ENCODE assay signal across 12 mouse cellular contexts in genomic region chr15:78863852-78864253, GRCm38 (mm10). TPM values are rescaled to one million over a fixed set of nuclear protein-coding genes. Genes with fewer than 3 reads are reported as not detected.
A peak's percentile ranks its signal among the peaks of the same experiment; 100 is the strongest.
DNase-seq lines count a peak whose midpoint lies in the region; ATAC-seq and TF ChIP-seq lines count a peak whose summit lies in the region.
"Had no signal": no experiment of that assay in that cellular context is flagged by ENCODE, and none has a peak within 500 bp of the region (broad histone marks: within the 10 kb centered on the region; RNA-seq: fewer than 3 reads in every experiment).

No protein-coding gene starts in this region.

- TF ChIP-seq CTCF in E14TG2a.4 (conservative IDR thresholded peaks at IDR 0.05; ENCODE audit: low read length): no peak

- H3K27me3 ChIP-seq in E14TG2a.4 (ENCODE audit: insufficient read depth, low read length): peaks cover 20% of the 10 kb centered on the region
- H3K27me3 ChIP-seq: heart, embryonic 13.5 days; limb, embryonic 12.5 days had no signal

- intact Hi-C loops in heart, postnatal 36 days (cut with DNase I): no loop called here
- intact Hi-C loops in gastrocnemius, postnatal 36 days (cut with DNase I): no loop called here

- peak; percentile 95 for DNase-seq in heart, adult 11 months
- no peak for DNase-seq in heart, postnatal 36 days
- no peak for DNase-seq in cerebellum, postnatal 4 days (ENCODE audit: low spot score in 2 of 2)
- no peak for DNase-seq in heart, adult 8-10 months (ENCODE audit: low spot score)
- no peak for DNase-seq in gastrocnemius, postnatal 36 days
- DNase-seq: cerebellum, adult 9-11 months had no signal

- H3K36me3 ChIP-seq in E14TG2a.4 (ENCODE audit: insufficient read depth, low read length): no peaks in the 10 kb centered on the region
- H3K36me3 ChIP-seq: heart, embryonic 13.5 days; limb, embryonic 12.5 days had no signal

- peaks cover 63% of the 10 kb centered on the region for H3K4me1 ChIP-seq in E14TG2a.4 (replicated peaks; ENCODE audit: low read depth, low read length)

- peak overlapping the region; percentile 62 for H3K4me3 ChIP-seq in E14TG2a.4 (replicated peaks; ENCODE audit: low read length)
- H3K4me3 ChIP-seq: heart, embryonic 13.5 days; limb, embryonic 12.5 days had no signal

- H3K9me3 ChIP-seq in E14TG2a.4 (ENCODE audit: low read length): no peaks in the 10 kb centered on the region
- H3K9me3 ChIP-seq: heart, embryonic 13.5 days; limb, embryonic 12.5 days had no signal

- ATAC-seq in granulocyte monocyte progenitor cell, adult 5-6 weeks (replicated peaks; ENCODE audit: poor library complexity, severe bottlenecking): peak; percentile 76
- peak; percentile 63 for ATAC-seq in megakaryocyte progenitor cell, adult 5-6 weeks (replicated peaks; ENCODE audit: poor library complexity)
- ATAC-seq: forebrain, embryonic 16.5 days had no signal

RNA-seq across cellular contexts. Expression of gene Lgals2, which starts 8.5 kb away (rescaled TPM):
- total RNA-seq in heart, postnatal 36 days (2021): under 1 TPM in 1 of 2 experiments, not detected in 1; 0.56 TPM
- not detected in 2 replicates for total RNA-seq in granulocyte monocyte progenitor cell, adult 5-6 weeks (2014; fragmentation: Nextera tagmentation)
- total RNA-seq in granulocyte monocyte progenitor cell, adult 5-6 weeks (2017): not detected in 2 replicates
- not detected in 2 replicates for total RNA-seq in megakaryocyte progenitor cell, adult 5-6 weeks (2015)
- not detected in 2 replicates for total RNA-seq in megakaryocyte progenitor cell, adult 5-6 weeks (2017)
- total RNA-seq in heart, adult 8-10 months (2022): under 1 TPM in 1 of 4 experiments, not detected in 3; 0.65 TPM
- total RNA-seq in gastrocnemius, postnatal 36 days (2021): not detected

RNA-seq across cellular contexts. Expression of gene Gga1, which starts 13.1 kb away (rescaled TPM):
- total RNA-seq in heart, postnatal 36 days (2021): 10 to 100 TPM; 40.3 to 43.2 TPM
- 46.3 and 48.6 TPM in 2 replicates for total RNA-seq in granulocyte monocyte progenitor cell, adult 5-6 weeks (2014; fragmentation: Nextera tagmentation)
- 13.9 and 17.6 TPM in 2 replicates for total RNA-seq in granulocyte monocyte progenitor cell, adult 5-6 weeks (2017)
- total RNA-seq in megakaryocyte progenitor cell, adult 5-6 weeks (2015): 27.8 and 28.9 TPM in 2 replicates
- total RNA-seq in megakaryocyte progenitor cell, adult 5-6 weeks (2017): 15.4 and 20.1 TPM in 2 replicates
- 10 to 100 TPM; 44.8 to 49.1 (median 46.3) TPM for total RNA-seq in heart, adult 8-10 months (2022)
- 10 to 100 TPM; 34.1 to 34.9 TPM for total RNA-seq in gastrocnemius, postnatal 36 days (2021)

RNA-seq across cellular contexts. Expression of gene Cdc42ep1, which starts 21.4 kb away (rescaled TPM):
- total RNA-seq in heart, postnatal 36 days (2021): 10 to 100 TPM; 37.6 to 47.6 TPM
- not detected in 2 replicates for total RNA-seq in granulocyte monocyte progenitor cell, adult 5-6 weeks (2014; fragmentation: Nextera tagmentation)
- total RNA-seq in granulocyte monocyte progenitor cell, adult 5-6 weeks (2017): not detected in 2 replicates
- total RNA-seq in megakaryocyte progenitor cell, adult 5-6 weeks (2015): not detected in 2 replicates
- not detected in 2 replicates for total RNA-seq in megakaryocyte progenitor cell, adult 5-6 weeks (2017)
- total RNA-seq in heart, adult 8-10 months (2022): 10 to 100 TPM; 30.5 to 40.3 (median 39.1) TPM
- 10 to 100 TPM in 1 of 2 experiments, 1 to 10 TPM in 1; 9.4 to 10.7 TPM for total RNA-seq in gastrocnemius, postnatal 36 days (2021)

RNA-seq across cellular contexts. Expression of gene Gm49510, which starts 35.6 kb away (rescaled TPM):
- total RNA-seq in heart, postnatal 36 days (2021): not detected
- not detected in 2 replicates for total RNA-seq in granulocyte monocyte progenitor cell, adult 5-6 weeks (2014; fragmentation: Nextera tagmentation)
- 1.1 TPM in 1 of 2 replicates, not detected in the other for total RNA-seq in granulocyte monocyte progenitor cell, adult 5-6 weeks (2017)
- total RNA-seq in megakaryocyte progenitor cell, adult 5-6 weeks (2015): not detected in 2 replicates
- 1.2 and 2.6 TPM in 2 replicates for total RNA-seq in megakaryocyte progenitor cell, adult 5-6 weeks (2017)
- not detected for total RNA-seq in heart, adult 8-10 months (2022)
- total RNA-seq in gastrocnemius, postnatal 36 days (2021): not detected

RNA-seq across cellular contexts. Expression of gene Sh3bp1, which starts 35.7 kb away (rescaled TPM):
- 1 to 10 TPM; 5.8 to 6.5 TPM for total RNA-seq in heart, postnatal 36 days (2021)
- 58.0 and 70.8 TPM in 2 replicates for total RNA-seq in granulocyte monocyte progenitor cell, adult 5-6 weeks (2014; fragmentation: Nextera tagmentation)
- 19.3 and 29.4 TPM in 2 replicates for total RNA-seq in granulocyte monocyte progenitor cell, adult 5-6 weeks (2017)
- 42.5 and 55.8 TPM in 2 replicates for total RNA-seq in megakaryocyte progenitor cell, adult 5-6 weeks (2015)
- 18.9 and 22.9 TPM in 2 replicates for total RNA-seq in megakaryocyte progenitor cell, adult 5-6 weeks (2017)
- total RNA-seq in heart, adult 8-10 months (2022): 1 to 10 TPM; 2.6 to 6.3 (median 4.1) TPM
- total RNA-seq in gastrocnemius, postnatal 36 days (2021): 1 to 10 TPM; 2.0 to 2.1 TPM

Comparison
In these comparisons a context has a peak if more than half of its experiments do, and no peak if none do; other contexts are left out.
1. RNA of gene Cdc42ep1, which starts 21.4 kb away (total RNA-seq): 37.6 to 47.6 TPM in heart, postnatal 36 days, 30.5 to 40.3 TPM in heart, adult 8-10 months and 9.4 to 10.7 TPM in gastrocnemius, postnatal 36 days; not detected in granulocyte monocyte progenitor cell, adult 5-6 weeks and not detected in megakaryocyte progenitor cell, adult 5-6 weeks; every median in the first group is over 10 times any median in the second.